In genomic region chr8:93840956-93841752, GRCm38 (mm10) we compare ENCODE assay signal across 9 mouse cellular contexts. TPM values are rescaled to one million over a fixed set of nuclear protein-coding genes. Genes with fewer than 3 reads are reported as not detected.
DNase-seq lines count a peak whose midpoint lies in the region; ATAC-seq and TF ChIP-seq lines count a peak whose summit lies in the region.
"Had no signal": no experiment of that assay in that cellular context is flagged by ENCODE, and none has a peak within 500 bp of the region (broad histone marks: within the 10 kb centered on the region; RNA-seq: fewer than 3 reads in every experiment).

No protein-coding gene starts in this region.

- WGBS in heart, embryonic 11.5 days (ENCODE audit: insufficient replicate concordance): 28% methylated on average over 10 of the region's 10 CpGs
- 18% methylated on average over 10 of the region's 10 CpGs for WGBS in embryonic facial prominence, embryonic 15.5 days
- WGBS in heart, embryonic 15.5 days: 18% methylated on average over 10 of the region's 10 CpGs

- no peak for TF ChIP-seq EP300 in MEL (IDR thresholded peaks at IDR 0.05; ENCODE audit: low read depth in 1 of 2, low read length in 2 of 2)

- no peak for TF ChIP-seq CTCF in MEL (IDR thresholded peaks at IDR 0.05 in 2 of 3, conservative IDR thresholded peaks at IDR 0.05 in 1 of 3; ENCODE audit: control insufficient read depth in 1 of 3, insufficient read depth in 1 of 3, low read depth in 2 of 3, low read length in 3 of 3, poor library complexity in 1 of 3, severe bottlenecking in 1 of 3)
- TF ChIP-seq CTCF in left cerebral cortex, adult 2 months (IDR thresholded peaks at IDR 0.05): no peak

- intact Hi-C loops in left cerebral cortex, adult 2 months (cut with DNase I): no loop called here

- no peak overlapping the region for H3K9ac ChIP-seq in heart, embryonic 11.5 days (ENCODE audit: low read depth, low read length)
- no peak overlapping the region for H3K9ac ChIP-seq in MEL (ENCODE audit: control insufficient read depth, low read depth, low read length, poor library complexity, severe bottlenecking)
- H3K9ac ChIP-seq in embryonic facial prominence, embryonic 15.5 days: no peak overlapping the region
- H3K9ac ChIP-seq in heart, embryonic 15.5 days: no peak overlapping the region

- H3K36me3 ChIP-seq in heart, embryonic 11.5 days (ENCODE audit: control insufficient read depth, insufficient read depth, low read length): no peaks in the 10 kb centered on the region
- no peaks in the 10 kb centered on the region for H3K36me3 ChIP-seq in MEL (ENCODE audit: control insufficient read depth in 1 of 2, insufficient read depth in 2 of 2, low read length in 2 of 2)
- no peaks in the 10 kb centered on the region for H3K36me3 ChIP-seq in embryonic facial prominence, embryonic 15.5 days
- no peaks in the 10 kb centered on the region for H3K36me3 ChIP-seq in heart, embryonic 15.5 days
- H3K36me3 ChIP-seq: G1E had no signal

- no peaks in the 10 kb centered on the region for H3K9me3 ChIP-seq in heart, embryonic 11.5 days (replicated peaks; ENCODE audit: control insufficient read depth, low read length)
- no peaks in the 10 kb centered on the region for H3K9me3 ChIP-seq in MEL (replicated peaks; ENCODE audit: insufficient read depth, low read length)
- no peaks in the 10 kb centered on the region for H3K9me3 ChIP-seq in embryonic facial prominence, embryonic 15.5 days (replicated peaks)
- H3K9me3 ChIP-seq in heart, embryonic 15.5 days (replicated peaks): no peaks in the 10 kb centered on the region

- no peak for TF ChIP-seq POLR2A in MEL (IDR thresholded peaks at IDR 0.05; ENCODE audit: control insufficient read depth in 1 of 2, insufficient read depth in 1 of 2, low read depth in 1 of 2, low read length in 2 of 2, poor library complexity in 1 of 2)

- no peaks in the 10 kb centered on the region for H3K79me2 ChIP-seq in MEL (ENCODE audit: control insufficient read depth, insufficient read depth, low read length, poor library complexity)

- no peak for ATAC-seq in heart, embryonic 11.5 days (replicated peaks; ENCODE audit: insufficient number of reproducible peaks, low FRiP score, low TSS enrichment)
- ATAC-seq in embryonic facial prominence, embryonic 15.5 days (ENCODE audit: insufficient number of reproducible peaks, low FRiP score, low TSS enrichment, low read depth): peak; percentile 37; the same call in 1 of the 2 replicates
- peak; percentile 73 for ATAC-seq in heart, embryonic 15.5 days (replicated peaks; ENCODE audit: insufficient number of reproducible peaks, insufficient read depth, low FRiP score, low read depth)

- peaks cover 30% of the 10 kb centered on the region for H3K4me1 ChIP-seq in heart, embryonic 11.5 days (ENCODE audit: control insufficient read depth, insufficient read depth, low read length)
- H3K4me1 ChIP-seq in MEL (ENCODE audit: control insufficient read depth in 1 of 2, insufficient read depth in 2 of 2, low read length in 2 of 2): no peaks in the 10 kb centered on the region
- peaks cover 23% of the 10 kb centered on the region for H3K4me1 ChIP-seq in embryonic facial prominence, embryonic 15.5 days
- H3K4me1 ChIP-seq in heart, embryonic 15.5 days (replicated peaks): peaks cover 48% of the 10 kb centered on the region

- no peak overlapping the region for H3K27ac ChIP-seq in heart, embryonic 11.5 days (ENCODE audit: low read depth, low read length)
- H3K27ac ChIP-seq in MEL (ENCODE audit: control insufficient read depth, low read depth, low read length): no peak overlapping the region
- no peak overlapping the region for H3K27ac ChIP-seq in embryonic facial prominence, embryonic 15.5 days (replicated peaks)
- peak overlapping the region; percentile 50 for H3K27ac ChIP-seq in heart, embryonic 15.5 days
- H3K27ac ChIP-seq in left cerebral cortex, adult 2 months: peak overlapping the region; percentile 69

- no peak overlapping the region for H3K4me3 ChIP-seq in heart, embryonic 11.5 days (ENCODE audit: low read depth, low read length)
- no peak overlapping the region for H3K4me3 ChIP-seq in MEL (ENCODE audit: control insufficient read depth in 1 of 2, insufficient read depth in 1 of 2, low read depth in 2 of 2, low read length in 2 of 2)
- no peak overlapping the region for H3K4me3 ChIP-seq in embryonic facial prominence, embryonic 15.5 days (replicated peaks)
- no peak overlapping the region for H3K4me3 ChIP-seq in heart, embryonic 15.5 days
- H3K4me3 ChIP-seq in left cerebral cortex, adult 2 months: no peak overlapping the region

- no peak overlapping the region for H3K4me2 ChIP-seq in heart, embryonic 11.5 days
- no peak overlapping the region; the same call in 1 of the 2 replicates for H3K4me2 ChIP-seq in embryonic facial prominence, embryonic 15.5 days (replicated peaks)
- peak overlapping the region; percentile 44 for H3K4me2 ChIP-seq in heart, embryonic 15.5 days

- no peaks in the 10 kb centered on the region for H3K27me3 ChIP-seq in heart, embryonic 11.5 days (ENCODE audit: control insufficient read depth, insufficient read depth, low read length)
- no peaks in the 10 kb centered on the region for H3K27me3 ChIP-seq in MEL (ENCODE audit: control insufficient read depth in 1 of 2, insufficient read depth in 2 of 2, low read length in 2 of 2)
- no peaks in the 10 kb centered on the region; the same call in 1 of the 2 replicates for H3K27me3 ChIP-seq in embryonic facial prominence, embryonic 15.5 days
- H3K27me3 ChIP-seq in heart, embryonic 15.5 days: no peaks in the 10 kb centered on the region

- TF ChIP-seq RAD21 in MEL (IDR thresholded peaks at IDR 0.05; ENCODE audit: low read depth, low read length): no peak

- DNase-seq in heart, adult 11 months: peak; percentile 97
- peak; percentile 30 for DNase-seq in MEL (ENCODE audit: low read depth, low spot score)
- DNase-seq in left cerebral cortex, adult 2 months (ENCODE audit: extremely low spot score in 1 of 2, low spot score in 2 of 2): peak in 1 of 2 experiments; percentile 44
- peak; percentile 75 to 82 for DNase-seq in right cerebral cortex, postnatal 10 days (ENCODE audit: low spot score in 2 of 2)
- DNase-seq in urinary bladder, postnatal 4 days (ENCODE audit: low spot score in 2 of 2): no peak

TF ChIP-seq in MEL, 35 proteins besides CTCF, POLR2A, EP300 and RAD21:
- TF ChIP-seq MAFK (IDR thresholded peaks at IDR 0.05; ENCODE audit: borderline replicate concordance, low read depth, low read length): no peak
- TF ChIP-seq USF1 (IDR thresholded peaks at IDR 0.05; ENCODE audit: low read depth, low read length): peak; percentile 69; the same call in 1 of the 2 replicates

RNA-seq across cellular contexts. Expression of gene Gnao1, which starts 31.4 kb away (rescaled TPM):
- polyA plus RNA-seq in heart, embryonic 11.5 days (2014; fragmentation: Nextera tagmentation; extraction: Ambion mirVana): 13.9 and 15.5 TPM in 2 replicates
- total RNA-seq in MEL (2012; rRNA removed): not detected in 2 replicates
- polyA plus RNA-seq in MEL (2012; ENCODE audit: insufficient read depth in 1 of 2, insufficient read length in 2 of 2, low read depth in 1 of 2, low replicate concordance in 2 of 2, missing spikeins in 1 of 2): under 1 TPM in 1 of 2 experiments, not detected in 1; 0.03 TPM
- 11.7 and 14.3 TPM in 2 replicates for polyA plus RNA-seq in embryonic facial prominence, embryonic 15.5 days (2015; fragmentation: Nextera tagmentation; extraction: Ambion mirVana)
- polyA plus RNA-seq in heart, embryonic 15.5 days (2015; fragmentation: Nextera tagmentation; extraction: Ambion mirVana): 11.0 and 13.0 TPM in 2 replicates
- total RNA-seq in left cerebral cortex, adult 2 months (2021): 100 to 1,000 TPM; 679 to 734 TPM
- polyA plus RNA-seq: G1E had no signal

Comparison
In these comparisons a context has a peak if more than half of its experiments do, and no peak if none do; other contexts are left out.
1. H3K27ac ChIP-seq: peak in heart, embryonic 15.5 days (single experiment) and left cerebral cortex, adult 2 months (single experiment); none in heart, embryonic 11.5 days (single experiment), MEL (single experiment) and embryonic facial prominence, embryonic 15.5 days (single experiment).
2. DNase-seq: peak in heart, adult 11 months (single experiment), MEL (single experiment) and right cerebral cortex, postnatal 10 days (2 of 2); none in urinary bladder, postnatal 4 days (0 of 2).
3. RNA of gene Gnao1, which starts 31.4 kb away (polyA plus RNA-seq): 11.7 to 14.3 TPM in embryonic facial prominence, embryonic 15.5 days, 13.9 to 15.5 TPM in heart, embryonic 11.5 days and 11.0 to 13.0 TPM in heart, embryonic 15.5 days; 0.03 TPM in MEL; every median in the first group is over 10 times any median in the second.